Mouse (Mus musculus): ENCODE data around the gene Celsr2. TPM values are rescaled to one million over a fixed set of nuclear protein-coding genes. Genes with fewer than 3 reads are reported as not detected.
A peak's percentile ranks its signal among the peaks of the same experiment; 100 is the strongest.

Celsr2 gene
- total RNA-seq, 2 experiments from 2014 or later, result 163 to 185 TPM

DNA sequence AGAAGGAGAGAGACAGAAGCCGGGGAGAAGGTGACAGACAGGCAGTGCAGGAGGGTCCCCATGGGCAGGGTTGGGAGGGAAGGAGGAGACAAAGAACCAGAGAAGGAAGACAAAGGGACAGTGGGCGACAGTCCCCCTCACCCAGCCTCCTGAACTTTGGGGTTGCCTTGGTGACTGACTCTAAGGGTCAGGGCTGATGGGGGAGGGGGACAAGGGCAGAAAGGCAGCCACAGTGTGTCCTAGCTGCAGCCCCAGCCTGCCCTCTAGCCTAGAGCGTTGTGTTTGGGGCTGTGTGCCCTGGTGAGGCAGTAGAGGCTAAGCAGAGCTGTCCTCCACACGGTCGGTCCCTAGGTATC is 5.0 kb downstream of the Celsr2 start:
- DNase-seq (ENCODE audit: extremely low spot score in 1 of 2, low spot score in 2 of 2), result no peak
- no peak for TF ChIP-seq CTCF (IDR thresholded peaks at IDR 0.05)
- peak overlapping the region; percentile 44 for H3K4me3 ChIP-seq
- intact Hi-C loops (cut with DNase I), result no loop called here
- peak overlapping the region; percentile 70 for H3K27ac ChIP-seq

DNA sequence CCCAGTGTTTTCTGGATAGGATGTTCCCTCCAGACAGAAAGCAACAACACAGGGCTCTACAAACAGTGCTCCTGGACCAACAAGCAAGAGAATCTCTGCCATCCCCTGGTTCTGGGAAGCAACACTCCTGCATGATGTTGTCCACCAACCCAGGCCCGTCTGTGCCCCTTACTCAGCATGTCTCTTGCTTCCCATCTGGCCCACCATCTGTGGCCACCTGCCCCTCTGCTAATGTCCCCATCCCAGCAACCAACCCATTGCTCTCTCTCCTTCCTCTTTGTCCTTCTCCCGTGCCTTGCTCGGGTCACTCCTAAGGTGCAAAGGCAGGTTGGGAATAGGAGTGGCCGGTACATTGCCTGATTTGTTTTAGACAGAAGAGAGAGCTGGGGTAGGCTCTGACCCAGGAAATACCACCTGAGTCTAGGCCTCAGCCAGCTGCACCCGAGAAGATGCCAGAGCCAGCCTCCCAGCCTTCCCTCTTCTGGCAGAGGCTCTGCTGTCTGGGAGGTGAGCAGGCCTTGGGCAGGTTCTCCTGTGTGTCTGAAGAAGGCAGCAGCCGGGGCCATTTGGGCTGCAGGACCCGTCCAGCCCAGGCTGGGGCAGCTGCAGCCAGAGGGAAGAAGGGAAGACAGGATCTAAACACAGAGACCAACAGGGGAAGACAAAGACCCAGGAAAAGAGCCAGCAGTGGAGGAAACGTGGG is 5.5 kb downstream of the Celsr2 start:
- TF ChIP-seq CTCF (IDR thresholded peaks at IDR 0.05), result no peak
- peak overlapping the region; percentile 44 for H3K4me3 ChIP-seq
- peak overlapping the region; percentile 70 for H3K27ac ChIP-seq
- no peak for DNase-seq (ENCODE audit: extremely low spot score in 1 of 2, low spot score in 2 of 2)
- intact Hi-C loops (cut with DNase I), result no loop called here

DNA sequence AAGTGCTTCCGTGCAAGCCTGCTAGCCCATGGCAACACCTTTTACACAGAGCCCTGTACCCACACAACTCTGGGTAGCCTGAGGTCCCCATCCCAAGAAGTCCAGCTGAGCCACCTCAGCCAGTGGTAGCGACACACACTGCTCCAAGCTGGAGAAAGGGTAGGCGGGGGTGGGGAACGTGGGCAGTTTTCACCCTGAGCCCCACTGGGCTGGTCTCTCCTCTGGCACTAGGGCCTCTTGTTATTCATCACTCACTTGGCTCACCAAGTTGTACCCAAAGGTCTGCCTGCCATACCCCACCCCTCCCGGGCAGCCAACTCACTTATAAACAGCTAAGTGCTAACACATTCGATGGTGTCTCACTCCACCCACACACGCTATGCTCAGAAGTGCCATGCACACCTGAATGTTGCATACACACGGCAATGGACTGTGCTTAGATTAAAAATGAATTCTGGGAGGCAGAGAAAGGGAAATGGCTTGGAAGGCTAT is 6.8 kb downstream of the Celsr2 start:
- intact Hi-C loops (cut with DNase I), result no loop called here
- no peak for DNase-seq (ENCODE audit: extremely low spot score in 1 of 2, low spot score in 2 of 2)

DNA sequence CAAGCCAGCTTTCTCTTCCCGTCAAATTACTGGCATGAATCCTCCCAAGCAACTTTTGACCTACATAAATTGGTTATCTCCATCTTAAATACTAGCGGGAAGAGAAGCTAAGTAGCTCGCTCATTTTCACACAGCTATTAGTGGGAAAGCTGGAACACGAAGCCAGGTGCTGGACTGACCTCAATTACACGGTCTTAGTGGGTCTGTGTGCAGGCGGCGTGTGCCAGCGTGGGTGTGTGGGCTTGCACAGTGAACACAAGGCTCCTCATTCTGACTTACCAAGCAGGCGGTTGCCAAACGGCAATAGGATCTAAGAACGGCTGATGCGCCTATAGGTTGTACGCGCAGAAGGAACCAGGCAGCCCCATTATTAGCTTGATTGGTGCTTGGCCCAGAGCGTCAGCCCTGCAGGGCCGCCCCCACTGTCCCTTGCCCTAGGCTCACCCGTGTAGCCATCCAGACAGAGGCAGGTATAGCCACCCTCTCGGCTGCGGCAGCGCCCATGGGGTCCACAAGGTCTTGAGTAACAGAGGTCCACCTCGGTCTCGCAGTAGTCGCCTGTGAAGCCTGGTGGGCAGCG is 9.0 kb downstream of the Celsr2 start:
- H3K27ac ChIP-seq, result peak overlapping the region; percentile 71
- no peak for TF ChIP-seq CTCF (IDR thresholded peaks at IDR 0.05)
- DNase-seq (ENCODE audit: extremely low spot score in 1 of 2, low spot score in 2 of 2), result no peak
- H3K4me3 ChIP-seq, result no peak overlapping the region
- intact Hi-C loops (cut with DNase I), result no loop called here

More for the DNA sequence above, 6.8 kb downstream of the Celsr2 start:
- H3K27ac ChIP-seq, result no peak overlapping the region
- TF ChIP-seq CTCF (IDR thresholded peaks at IDR 0.05), result no peak
- H3K4me3 ChIP-seq, result no peak overlapping the region

DNA sequence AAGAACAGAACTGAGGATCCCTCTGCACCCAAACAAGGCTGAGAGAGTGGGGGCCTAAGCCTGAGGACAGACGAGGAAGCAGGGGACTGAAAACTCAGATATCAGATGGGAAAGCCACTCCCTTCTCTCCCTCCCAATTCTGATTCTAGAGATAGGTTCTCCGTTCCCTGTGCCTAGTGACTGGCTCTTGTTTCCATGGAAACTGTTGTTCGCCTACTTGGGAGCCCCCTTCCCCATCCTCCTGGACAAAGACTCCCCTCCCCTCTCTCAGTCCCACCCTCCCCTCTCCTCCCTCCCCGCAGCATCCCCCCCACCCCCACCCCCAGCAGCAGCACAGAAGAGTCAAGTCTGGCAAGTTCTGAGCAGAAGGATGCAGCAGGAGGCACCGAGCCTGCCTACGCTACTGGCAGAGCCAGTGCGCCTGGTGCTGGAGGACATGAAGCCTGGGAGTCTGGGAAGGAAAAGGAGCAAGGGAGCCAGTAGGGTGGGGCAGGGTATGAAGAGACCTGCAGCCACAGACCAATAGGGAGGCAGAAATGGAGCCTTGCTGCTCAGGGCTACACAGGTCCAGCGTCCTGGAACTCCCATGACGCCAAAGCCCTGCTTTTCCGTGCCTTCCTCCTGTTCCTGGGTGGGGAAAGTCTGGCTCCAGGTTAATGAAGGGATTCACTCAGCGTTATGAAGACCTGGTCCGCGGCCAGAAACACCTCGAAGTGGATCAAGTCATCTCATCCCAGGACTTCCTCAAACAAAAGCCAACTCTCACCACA is 9.6 kb downstream of the Celsr2 start:
- no peak for TF ChIP-seq CTCF (IDR thresholded peaks at IDR 0.05)
- intact Hi-C loops (cut with DNase I), result no loop called here
- H3K4me3 ChIP-seq, result no peak overlapping the region
- peak overlapping the region; percentile 71 for H3K27ac ChIP-seq
- DNase-seq (ENCODE audit: extremely low spot score in 1 of 2, low spot score in 2 of 2), result peak; percentile 57 to 59

DNA sequence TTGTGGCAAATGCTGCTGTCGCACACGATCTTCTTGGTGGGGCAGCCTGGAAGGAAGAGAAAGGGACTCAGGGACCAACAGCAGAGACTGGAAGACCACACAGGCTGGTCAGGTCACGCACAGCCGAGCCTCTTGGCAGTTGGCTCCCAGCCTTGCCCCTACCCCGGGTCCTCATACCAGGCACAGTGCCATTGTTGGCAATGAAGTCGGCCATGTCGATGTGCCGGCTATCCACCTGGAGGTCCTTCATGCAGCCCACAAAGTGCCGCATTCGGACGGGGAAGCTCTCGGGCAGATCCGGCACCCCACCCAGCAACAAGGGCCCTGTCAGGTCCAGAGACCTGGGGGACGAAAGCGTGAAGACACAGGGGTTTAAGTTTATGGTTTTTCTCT is 12.8 kb downstream of the Celsr2 start:
- TF ChIP-seq CTCF (IDR thresholded peaks at IDR 0.05), result no peak
- intact Hi-C loops (cut with DNase I), result loop anchor here (2.0 kb wide), 1 partner anchor 30 kb away; no protein-coding TSS in a partner anchor

DNA sequence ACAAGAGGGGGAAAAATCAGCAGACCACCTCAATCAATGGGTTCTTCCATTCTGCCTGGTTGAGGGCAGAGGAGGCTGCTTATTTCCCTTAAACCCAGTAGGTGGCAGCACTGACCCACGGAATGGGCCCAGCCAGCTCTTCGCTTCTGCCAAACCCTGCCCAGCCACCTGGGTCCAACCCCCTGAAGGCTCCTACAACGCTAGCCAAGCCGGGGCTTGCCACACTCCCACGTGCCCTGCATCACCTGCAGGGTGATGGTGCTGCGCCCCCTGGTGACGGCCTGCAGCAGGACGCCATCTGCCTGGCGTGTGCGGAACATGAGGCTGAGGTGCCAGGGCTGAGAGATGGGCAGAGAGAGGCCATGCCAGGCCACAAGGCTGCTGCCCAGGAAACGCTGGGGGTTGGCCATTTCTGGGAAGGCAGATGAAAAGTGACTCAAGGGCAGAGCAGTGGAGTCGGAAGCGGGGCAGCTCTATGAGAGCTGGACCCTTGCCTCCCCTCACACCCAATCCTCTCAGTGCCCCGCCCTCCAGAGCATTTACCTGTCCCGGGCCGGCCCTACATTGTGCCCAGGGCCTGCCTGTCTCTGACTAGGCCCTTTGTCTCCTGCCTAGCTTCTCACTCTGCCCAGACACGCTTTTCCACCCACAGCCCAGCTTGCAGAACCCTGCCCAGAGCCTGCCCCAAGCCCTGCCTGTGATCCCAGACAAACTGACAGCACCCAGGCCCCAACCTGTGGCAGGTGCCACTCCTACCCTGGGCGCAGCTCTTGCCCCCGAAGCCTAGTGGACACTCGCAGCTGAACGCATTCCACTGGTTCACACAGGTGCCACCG is 13.4 kb downstream of the Celsr2 start:
- peak; percentile 86 for TF ChIP-seq CTCF (IDR thresholded peaks at IDR 0.05)
- Histone ChIP-seq H3K4me3 (no peak overlapping the region), H3K27ac (peak overlapping the region; percentile 40; the same call in 1 of the 2 replicates)
- peak; percentile 77 for DNase-seq (ENCODE audit: extremely low spot score in 1 of 2, low spot score in 2 of 2)
- intact Hi-C loops (cut with DNase I), result loop anchor here (2.0 kb wide), 3 partner anchors 31 to 161 kb away; partner anchors contain the start of genes Sars and Tmem167b

More for the DNA sequence above, 12.8 kb downstream of the Celsr2 start:
- no peak overlapping the region for H3K4me3 ChIP-seq
- no peak overlapping the region for H3K27ac ChIP-seq
- DNase-seq (ENCODE audit: extremely low spot score in 1 of 2, low spot score in 2 of 2), result no peak

DNA sequence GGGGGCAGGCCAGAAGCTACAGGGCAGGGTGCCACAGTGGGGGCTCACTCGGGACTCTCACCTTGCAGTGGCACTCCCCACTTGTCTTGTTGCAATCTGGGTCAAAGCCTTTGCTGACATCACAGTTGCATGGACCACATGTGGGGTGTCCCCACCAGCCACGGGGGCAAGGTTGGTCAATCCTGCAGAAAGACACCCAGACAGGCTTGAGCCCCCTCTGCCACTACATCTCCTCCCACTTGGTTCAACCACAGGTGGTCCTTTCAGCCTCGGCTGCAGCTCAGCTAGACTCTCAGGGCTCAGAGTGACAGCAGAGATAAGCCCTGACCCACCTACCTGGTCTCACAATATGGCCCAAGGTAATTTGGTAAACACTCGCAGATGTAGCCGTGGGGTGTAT is 14.9 kb downstream of the Celsr2 start:
- TF ChIP-seq CTCF (IDR thresholded peaks at IDR 0.05), result no peak
- Histone ChIP-seq H3K4me3 (no peak overlapping the region), H3K27ac (no peak overlapping the region)
- intact Hi-C loops (cut with DNase I), result loop anchor here (2.0 kb wide), 2 partner anchors 44 to 162 kb away; partner anchors contain the start of genes Sars and Tmem167b
- no peak for DNase-seq (ENCODE audit: extremely low spot score in 1 of 2, low spot score in 2 of 2)

DNA sequence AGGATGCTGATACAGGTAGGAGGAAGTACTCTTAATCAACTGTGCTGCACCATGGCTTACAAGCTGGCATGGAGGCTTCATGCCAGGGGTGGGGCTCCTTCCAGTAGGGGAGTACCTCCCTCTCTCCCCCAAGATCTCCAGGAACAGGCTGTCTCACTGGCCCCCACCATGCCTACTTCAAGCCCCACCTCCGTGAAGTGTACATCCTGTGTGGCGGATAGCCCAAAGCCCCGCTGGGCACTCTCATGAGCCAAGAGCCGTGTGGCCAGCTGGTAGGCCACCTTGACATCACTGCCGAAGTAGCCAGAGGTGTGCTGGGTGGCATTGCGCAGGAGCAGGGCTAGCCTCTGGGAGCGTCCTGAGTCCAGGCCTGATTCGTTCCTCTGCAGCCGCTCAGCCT is 17.1 kb downstream of the Celsr2 start:
- no peak for TF ChIP-seq CTCF (IDR thresholded peaks at IDR 0.05)
- Histone ChIP-seq H3K27ac (no peak overlapping the region), H3K4me3 (no peak overlapping the region)
- intact Hi-C loops (cut with DNase I), result no loop called here
- DNase-seq (ENCODE audit: extremely low spot score in 1 of 2, low spot score in 2 of 2), result peak in 1 of 2 experiments; percentile 11

DNA sequence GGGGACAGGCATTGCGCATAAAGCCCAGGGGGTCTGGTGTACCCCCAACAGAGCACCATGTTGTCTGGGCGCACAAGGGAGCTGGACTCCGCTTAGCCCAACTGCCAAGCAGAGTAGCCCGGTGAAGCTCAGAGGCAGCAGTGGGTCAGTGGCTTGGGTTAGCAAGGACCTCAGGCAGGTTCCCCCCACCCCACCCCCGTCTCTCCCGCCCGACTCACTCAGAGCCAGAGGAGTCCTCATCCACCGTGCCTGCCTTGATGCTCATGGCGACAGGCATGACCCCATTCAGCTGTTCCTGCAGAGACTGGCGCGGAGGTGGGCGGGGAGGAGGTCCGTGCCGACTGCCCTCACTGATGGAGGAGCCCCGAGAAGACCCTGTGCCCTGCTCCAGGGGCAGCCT is 22.6 kb downstream of the Celsr2 start:
- intact Hi-C loops (cut with DNase I), result no loop called here
- no peak for DNase-seq (ENCODE audit: extremely low spot score in 1 of 2, low spot score in 2 of 2)
- TF ChIP-seq CTCF (IDR thresholded peaks at IDR 0.05), result no peak
- Histone ChIP-seq H3K27ac (no peak overlapping the region), H3K4me3 (no peak overlapping the region)

DNA sequence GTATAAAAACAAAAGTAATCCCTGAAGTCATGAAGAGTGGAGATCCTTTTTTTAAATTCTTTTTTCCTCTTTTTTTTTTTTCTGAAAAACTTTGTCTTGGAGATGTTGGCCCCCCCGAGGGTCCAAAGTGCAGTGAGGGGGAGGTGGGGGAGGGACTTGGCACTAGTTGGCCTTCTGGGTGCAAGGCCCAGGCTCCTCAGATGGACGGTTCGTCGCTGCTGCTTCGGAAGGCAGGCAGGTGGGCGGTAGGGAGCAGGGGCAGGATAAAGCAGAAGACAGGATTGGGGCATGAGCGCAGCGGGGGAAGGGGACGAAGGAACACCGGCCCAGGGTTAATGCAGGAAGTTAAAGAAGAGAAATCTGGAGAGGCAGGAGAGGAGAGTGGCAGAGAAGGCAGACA is 23.1 kb downstream of the Celsr2 start:
- DNase-seq (ENCODE audit: extremely low spot score in 1 of 2, low spot score in 2 of 2), result no peak
- no peak for TF ChIP-seq CTCF (IDR thresholded peaks at IDR 0.05)
- Histone ChIP-seq H3K4me3 (no peak overlapping the region), H3K27ac (no peak overlapping the region)
- intact Hi-C loops (cut with DNase I), result no loop called here
